Mouse (Mus musculus): Measurements from ENCODE around the gene Tgm5.
"Not testable (repeated sequence)": the region's sequence is repeated elsewhere in the genome, so short reads cannot be mapped to it uniquely, and the experiment has no call there.

The Tgm5 gene

GRCm38 (mm10) chr2:121085480-121086185 is at the start of gene Tgm5:
Gene Tgm5, minus strand, starts transcription at chr2:121085841.
- DNase-seq, result no peak

GRCm38 (mm10) chr2:121132822-121133221 is 47.2 kb upstream of the Tgm5 start:
- DNase-seq, result no peak

- no peak for DNase-seq
Measured at GRCm38 (mm10) chr2:121128865-121129620, 43.4 kb upstream of the Tgm5 start.

GRCm38 (mm10) chr2:121127536-121127935 is 41.9 kb upstream of the Tgm5 start:
- DNase-seq, result no peak

- DNase-seq, result not testable (repeated sequence)
Measured at GRCm38 (mm10) chr2:121126302-121126701, 40.7 kb upstream of the Tgm5 start.

- no peak for DNase-seq
Measured at GRCm38 (mm10) chr2:121119260-121119659, 33.6 kb upstream of the Tgm5 start.

- no peak for DNase-seq
Measured at GRCm38 (mm10) chr2:121115418-121115817, 29.8 kb upstream of the Tgm5 start.

- no peak for DNase-seq
Measured at GRCm38 (mm10) chr2:121109695-121110094, 24.1 kb upstream of the Tgm5 start, which contains the start of gene Tgm7. Gene Tgm7, minus strand, starts transcription at chr2:121109795.

- DNase-seq, result no peak
Measured at GRCm38 (mm10) chr2:121105940-121106339, 20.3 kb upstream of the Tgm5 start.

- peak in 1 of 2 experiments; percentile 53 for DNase-seq
Measured at GRCm38 (mm10) chr2:121102051-121102450, 16.4 kb upstream of the Tgm5 start.

- no peak for DNase-seq
Measured at GRCm38 (mm10) chr2:121089751-121090150, 4.1 kb upstream of the Tgm5 start.

- DNase-seq, result no peak
Measured at GRCm38 (mm10) chr2:121088507-121088906, 2.9 kb upstream of the Tgm5 start.

- DNase-seq, result no peak
Measured at GRCm38 (mm10) chr2:121082626-121083025, 3.0 kb downstream of the Tgm5 start.

- DNase-seq, result no peak
Measured at GRCm38 (mm10) chr2:121074747-121075146, 10.9 kb downstream of the Tgm5 start.

GRCm38 (mm10) chr2:121071871-121072270 is 13.8 kb downstream of the Tgm5 start:
- DNase-seq, result no peak

GRCm38 (mm10) chr2:121069506-121069905 is 16.1 kb downstream of the Tgm5 start:
- no peak for DNase-seq

GRCm38 (mm10) chr2:121067116-121067515 is 18.5 kb downstream of the Tgm5 start:
- no peak for DNase-seq

GRCm38 (mm10) chr2:121061315-121061714 is 24.3 kb downstream of the Tgm5 start:
- DNase-seq, result no peak

- DNase-seq, result no peak
Measured at GRCm38 (mm10) chr2:121057997-121058396, 27.6 kb downstream of the Tgm5 start.

GRCm38 (mm10) chr2:121055915-121056314 is 29.7 kb downstream of the Tgm5 start:
- DNase-seq, result no peak

- DNase-seq, result no peak
Measured at GRCm38 (mm10) chr2:121054060-121054459, 31.6 kb downstream of the Tgm5 start.

- DNase-seq, result no peak
Measured at GRCm38 (mm10) chr2:121052176-121052575, 33.5 kb downstream of the Tgm5 start.

- no peak for DNase-seq
Measured at GRCm38 (mm10) chr2:121045653-121046052, 40.0 kb downstream of the Tgm5 start.

- DNase-seq, result peak in 1 of 2 experiments; percentile 4
Measured at GRCm38 (mm10) chr2:121041098-121041497, 44.5 kb downstream of the Tgm5 start.
